Mouse (Mus musculus) gastrocnemius, postnatal 36 days (tissue): ENCODE measurements around the gene Cmtr2. TPM values are rescaled to one million over a fixed set of nuclear protein-coding genes. Genes with fewer than 3 reads are reported as not detected.

Experiments used
- DNase-seq, 2 experiments: peaks; one replicate each; pipeline ENCODE4 v3.0.0; 2022
- intact Hi-C: fragments of 180-260 bp; cut with DNase I; formaldehyde crosslinking; loops from one replicate; pipeline ENCODE4 v1.15.1; 2025
- total RNA-seq, 2 experiments: library from RNA; stranded (reverse); gene quantifications; 2 replicates each; pipeline ENCODE4 v1.2.3; 2021

Cmtr2 gene
- total RNA-seq, 2 experiments from 2014 or later = 2.1 to 3.2 TPM

- no peak for DNase-seq
- intact Hi-C loops = no loop called here
These were observed 31.8 kb downstream of the Cmtr2 start for GRCm38 (mm10) chr8:110247238-110247637.

- intact Hi-C loops = no loop called here
- no peak for DNase-seq
These were observed 38.5 kb downstream of the Cmtr2 start for GRCm38 (mm10) chr8:110253986-110254385.

- no peak for DNase-seq
- intact Hi-C loops = no loop called here
These were observed 50.4 kb downstream of the Cmtr2 start for GRCm38 (mm10) chr8:110265796-110266305.

- no peak for DNase-seq
- intact Hi-C loops = no loop called here
These were observed 51.3 kb downstream of the Cmtr2 start, which contains the start of gene Hydin for GRCm38 (mm10) chr8:110266741-110267140. Gene Hydin, plus strand, starts transcription at chr8:110266977.

- intact Hi-C loops = no loop called here
- DNase-seq = no peak
These were observed 51.8 kb downstream of the Cmtr2 start for GRCm38 (mm10) chr8:110267268-110267667.

GRCm38 (mm10) chr8:110270659-110271058 is 55.2 kb downstream of the Cmtr2 start:
- DNase-seq = no peak

GRCm38 (mm10) chr8:110273394-110273793 is 57.9 kb downstream of the Cmtr2 start:
- DNase-seq = no peak
- intact Hi-C loops = no loop called here

More at GRCm38 (mm10) chr8:110270659-110271058, 55.2 kb downstream of the Cmtr2 start:
- intact Hi-C loops = no loop called here

Other genes starting within 250 kb of the Cmtr2 start
- gene Tat, start 225.2 kb upstream of the Cmtr2 start, total RNA-seq = not detected
- not detected for gene Chst4, start 175.9 kb upstream of the Cmtr2 start, total RNA-seq
- gene Zfp612, start 135.9 kb upstream of the Cmtr2 start, total RNA-seq = 1 to 10 TPM; 5.7 to 8.6 TPM
- not detected for gene Gm21964, start 114.5 kb upstream of the Cmtr2 start, total RNA-seq
- not detected for gene Gm17720, start 112.9 kb upstream of the Cmtr2 start, total RNA-seq
- gene Calb2, start 47.5 kb upstream of the Cmtr2 start, total RNA-seq = not detected
- under 1 TPM; 0.05 to 0.07 TPM for gene Hydin, start 51.3 kb downstream of the Cmtr2 start, total RNA-seq